Mouse (Mus musculus): ENCODE results near the gene Dhrs7b.

DNA sequence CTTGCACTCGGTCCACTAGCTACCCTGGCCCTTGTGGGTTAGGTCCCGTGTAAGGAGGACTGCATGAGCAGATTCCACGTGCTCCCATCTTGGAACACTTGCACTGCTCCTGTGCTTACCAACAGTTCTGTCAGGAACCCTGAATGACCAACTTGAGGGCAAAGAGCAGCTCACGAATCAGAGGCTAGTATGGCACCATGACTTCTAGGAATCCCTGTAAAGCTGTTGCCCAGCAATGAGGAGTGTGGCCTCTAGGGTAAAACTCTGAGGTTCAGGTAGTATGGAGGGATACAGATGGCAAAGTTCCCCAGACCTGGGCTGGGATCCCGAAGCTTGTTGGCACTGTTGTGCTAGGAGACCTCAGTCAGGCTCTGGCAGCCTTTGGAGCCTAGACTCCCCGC is 73.2 kb downstream of the Dhrs7b start:
- TF ChIP-seq POLR2A (IDR thresholded peaks at IDR 0.05; ENCODE audit: insufficient read depth, low read depth, low read length) (no peak), CTCF (IDR thresholded peaks at IDR 0.05; ENCODE audit: insufficient read depth, low read depth, low read length) (no peak)
